Mouse (Mus musculus) cerebellum, adult 2 months (tissue): ENCODE results near the gene Tenm2.

Source experiments
- CTCF ChIP-seq: fragments of 200-500 bp; IDR thresholded peaks from 2 replicates; pipeline ENCODE4 v1.5.1; 2011; ENCODE audit warnings: low read depth, mild to moderate bottlenecking, control low read depth, low read length, moderate library complexity, borderline replicate concordance; ENCODE audit not compliant: insufficient read depth
- POLR2A ChIP-seq: fragments of 200-500 bp; IDR thresholded peaks from 2 replicates; pipeline ENCODE4 v1.6.1; 2011; ENCODE audit warnings: low read length, control low read depth, borderline replicate concordance; ENCODE audit not compliant: insufficient read depth

DNA sequence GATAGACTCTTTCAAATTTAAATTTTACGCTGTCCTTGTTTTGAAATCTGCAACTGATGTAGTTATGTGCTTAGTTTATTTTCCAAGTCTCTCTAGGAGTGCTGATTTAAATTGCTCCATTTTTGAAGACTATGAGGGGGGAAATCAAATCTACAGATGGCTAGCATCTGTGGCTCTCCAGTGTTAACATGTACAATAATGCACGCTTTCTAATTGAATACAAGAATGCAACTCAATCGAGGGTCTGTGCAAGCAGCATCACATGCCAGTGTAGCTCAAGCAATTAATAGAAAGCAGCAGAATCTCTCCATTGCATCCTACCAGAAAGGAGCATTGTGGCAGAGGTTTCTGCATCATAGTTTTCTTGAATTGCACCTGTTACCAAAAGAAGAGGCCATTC is 477.8 kb downstream of the Tenm2 start:
- TF ChIP-seq CTCF (no peak), POLR2A (no peak)
